Mouse (Mus musculus): ENCODE measurements at regions not wholly inside any gene's neighbourhood (a gene's known extent, or its start where the extent isn't known, plus 50 kb on each side); places are given as distances from the start of the nearest gene placed in this dataset.

DNA sequence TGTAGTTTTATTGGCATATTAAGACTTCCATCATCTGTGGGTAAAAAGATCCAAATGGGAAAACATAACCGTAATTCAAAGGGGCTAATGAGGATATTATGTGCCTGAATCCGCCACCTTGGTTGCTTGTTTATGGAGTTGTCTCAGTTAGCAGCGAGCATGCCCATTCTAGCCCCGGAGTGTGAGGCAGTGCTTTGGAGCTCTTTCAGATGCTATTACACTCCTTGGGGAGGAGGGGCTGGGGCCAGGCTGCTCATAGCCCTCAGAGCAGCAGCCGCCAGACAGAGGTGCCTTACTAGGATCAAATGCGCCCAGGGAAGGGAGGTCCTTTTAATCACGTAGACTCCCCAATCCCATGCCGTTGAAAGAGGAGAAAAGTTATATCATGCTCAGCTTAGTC lies 60.9 kb upstream of the Msx2 start:
- no peak overlapping the region for H3K9ac ChIP-seq
- H3K36me3 ChIP-seq (ENCODE audit: insufficient read depth) = no peaks in the 10 kb centered on the region
- H3K4me2 ChIP-seq (ENCODE audit: low read depth) = no peak overlapping the region
- DNase-seq = no peak
- no peak overlapping the region for H3K27ac ChIP-seq (ENCODE audit: low read depth, low read length)
- H3K27me3 ChIP-seq (ENCODE audit: insufficient read depth, low read length) = peaks cover 3% of the 10 kb centered on the region; the same call in 1 of the 2 replicates
- no peak for TF ChIP-seq CTCF (IDR thresholded peaks at IDR 0.05; ENCODE audit: low read depth)
- no peaks in the 10 kb centered on the region for H3K9me3 ChIP-seq (ENCODE audit: low read length)
- 30% methylated on average over 8 of the region's 8 CpGs for WGBS
- no peak for ATAC-seq
- H3K4me3 ChIP-seq (ENCODE audit: low read depth, low read length) = no peak overlapping the region
- H3K4me1 ChIP-seq (ENCODE audit: insufficient read depth) = no peaks in the 10 kb centered on the region

GRCm38 (mm10) chr13:53526880-53527279 lies 54.0 kb upstream of the Msx2 start:
- WGBS = 82% methylated on average over 9 of the region's 9 CpGs
- H3K27ac ChIP-seq (ENCODE audit: low read depth, low read length) = no peak overlapping the region
- no peak for TF ChIP-seq CTCF (IDR thresholded peaks at IDR 0.05; ENCODE audit: low read depth)

GRCm38 (mm10) chr13:53522807-53523206 lies 49.9 kb upstream of the Msx2 start:
- ATAC-seq = no peak
- no peak overlapping the region for H3K4me3 ChIP-seq (ENCODE audit: low read depth, low read length)
- no peaks in the 10 kb centered on the region for H3K36me3 ChIP-seq (ENCODE audit: insufficient read depth)
- WGBS = 20% methylated on average over 5 of the region's 5 CpGs
- no peak overlapping the region for H3K9ac ChIP-seq
- H3K27me3 ChIP-seq (ENCODE audit: insufficient read depth, low read length) = no peaks in the 10 kb centered on the region
- no peak overlapping the region for H3K27ac ChIP-seq (ENCODE audit: low read depth, low read length)
- TF ChIP-seq CTCF (IDR thresholded peaks at IDR 0.05; ENCODE audit: low read depth) = no peak
- no peaks in the 10 kb centered on the region for H3K9me3 ChIP-seq (ENCODE audit: low read length)
- no peak overlapping the region for H3K4me2 ChIP-seq (ENCODE audit: low read depth)
- DNase-seq = no peak
- H3K4me1 ChIP-seq (ENCODE audit: insufficient read depth) = peaks cover 16% of the 10 kb centered on the region

More at GRCm38 (mm10) chr13:53526880-53527279, 54.0 kb upstream of the Msx2 start:
- DNase-seq = no peak
- Histone ChIP-seq H3K9me3 (ENCODE audit: low read length) (no peaks in the 10 kb centered on the region), H3K4me3 (ENCODE audit: low read depth, low read length) (no peak overlapping the region), H3K4me1 (ENCODE audit: insufficient read depth) (peaks cover 2% of the 10 kb centered on the region; the same call in 1 of the 2 replicates), H3K36me3 (ENCODE audit: insufficient read depth) (no peaks in the 10 kb centered on the region), H3K27me3 (ENCODE audit: insufficient read depth, low read length) (0 out of 2 replicates have a peak, but pooled peaks cover 3% of the 10 kb centered on the region), H3K9ac (no peak overlapping the region), H3K4me2 (ENCODE audit: low read depth) (no peak overlapping the region)
- ATAC-seq = no peak
